Mouse (Mus musculus) megakaryocyte, embryonic 14.5 days (primary cell): ENCODE data around the gene Sucla2. TPM values are rescaled to one million over a fixed set of nuclear protein-coding genes. Genes with fewer than 3 reads are reported as not detected.
A peak's percentile ranks its signal among the peaks of the same experiment; 100 is the strongest.

Experiments
- H3K27me3 ChIP-seq: replicated peaks from 2 replicates; pipeline ENCODE3; 2012; ENCODE audit warnings: inconsistent platforms
- H3K36me3 ChIP-seq: replicated peaks from 2 replicates; pipeline ENCODE3; 2012; ENCODE audit warnings: low read length, inconsistent platforms, mixed read lengths
- H3K4me1 ChIP-seq: 2 replicates; pipeline ENCODE4 v1.6.1; 2012; ENCODE audit warnings: inconsistent platforms
- H3K4me3 ChIP-seq: replicated peaks from 2 replicates; pipeline ENCODE3; 2012; ENCODE audit warnings: moderate library complexity, mild to moderate bottlenecking, inconsistent platforms
- H3K9me3 ChIP-seq: 2 replicates; pipeline ENCODE4 v1.6.1; 2012; ENCODE audit warnings: inconsistent platforms
- FLI1 ChIP-seq: IDR thresholded peaks from 2 replicates; pipeline ENCODE4 v1.6.1; 2012; ENCODE audit warnings: low read length, inconsistent platforms, mixed read lengths
- GATA1 ChIP-seq: IDR thresholded peaks from 3 replicates; pipeline ENCODE4 v1.6.1; 2012; ENCODE audit warnings: mixed read lengths, low read length, inconsistent platforms, borderline replicate concordance
- polyA plus RNA-seq: library from polyadenylated mRNA; stranded (reverse); fragments of >175 nt; gene quantifications from 2 replicates; pipeline ENCODE4 v1.2.3, GENCODE M21; 2012; ENCODE audit warnings: low replicate concordance; ENCODE audit not compliant: insufficient read depth

Sucla2 gene
- 10.7 and 21.4 TPM in 2 replicates for polyA plus RNA-seq

- TF ChIP-seq GATA1, result no peak
- TF ChIP-seq FLI1, result no peak
- H3K4me3 ChIP-seq, result peak within 1 kb of the TSS; percentile 91
- H3K4me1 ChIP-seq, result peaks cover 21% of the 10 kb centered on the region
- no peaks in the 10 kb centered on the region for H3K27me3 ChIP-seq
- no peaks in the 10 kb centered on the region for H3K9me3 ChIP-seq
- no peaks in the 10 kb centered on the region for H3K36me3 ChIP-seq
Measured at GRCm38 (mm10) chr14:73524766-73525448, at the start of gene Sucla2. TSS of gene Sucla2 (plus strand) at chr14:73525319.

GRCm38 (mm10) chr14:73475506-73475905, 49.6 kb upstream of the Sucla2 start:
- no peaks in the 10 kb centered on the region for H3K9me3 ChIP-seq
- no peaks in the 10 kb centered on the region for H3K36me3 ChIP-seq
- no peaks in the 10 kb centered on the region for H3K27me3 ChIP-seq
- no peak overlapping the region for H3K4me3 ChIP-seq
- H3K4me1 ChIP-seq, result peaks cover 42% of the 10 kb centered on the region
- TF ChIP-seq GATA1, result no peak

GRCm38 (mm10) chr14:73476361-73476934, 48.7 kb upstream of the Sucla2 start:
- Histone ChIP-seq H3K36me3 (no peaks in the 10 kb centered on the region), H3K9me3 (no peaks in the 10 kb centered on the region), H3K4me1 (peaks cover 43% of the 10 kb centered on the region), H3K27me3 (no peaks in the 10 kb centered on the region), H3K4me3 (no peak overlapping the region)
- TF ChIP-seq GATA1, result no peak
- no peak for TF ChIP-seq FLI1

- peaks cover 49% of the 10 kb centered on the region for H3K4me1 ChIP-seq
- no peak overlapping the region for H3K4me3 ChIP-seq
- no peaks in the 10 kb centered on the region for H3K36me3 ChIP-seq
- no peaks in the 10 kb centered on the region for H3K27me3 ChIP-seq
- H3K9me3 ChIP-seq, result no peaks in the 10 kb centered on the region
- no peak for TF ChIP-seq FLI1
- no peak for TF ChIP-seq GATA1
Measured at GRCm38 (mm10) chr14:73477077-73477476, 48.0 kb upstream of the Sucla2 start.

GRCm38 (mm10) chr14:73478321-73478720, 46.8 kb upstream of the Sucla2 start:
- no peak overlapping the region for H3K4me3 ChIP-seq
- TF ChIP-seq FLI1 (no peak), GATA1 (no peak)
- H3K4me1 ChIP-seq, result peaks cover 42% of the 10 kb centered on the region
- no peaks in the 10 kb centered on the region for H3K27me3 ChIP-seq
- H3K36me3 ChIP-seq, result no peaks in the 10 kb centered on the region
- no peaks in the 10 kb centered on the region for H3K9me3 ChIP-seq

- TF ChIP-seq FLI1 (no peak), GATA1 (no peak)
- Histone ChIP-seq H3K27me3 (no peaks in the 10 kb centered on the region), H3K9me3 (no peaks in the 10 kb centered on the region), H3K36me3 (no peaks in the 10 kb centered on the region), H3K4me3 (no peak overlapping the region), H3K4me1 (peaks cover 41% of the 10 kb centered on the region)
Measured at GRCm38 (mm10) chr14:73479771-73480170, 45.3 kb upstream of the Sucla2 start.

- no peak overlapping the region for H3K4me3 ChIP-seq
- TF ChIP-seq FLI1 (no peak), GATA1 (no peak)
- no peaks in the 10 kb centered on the region for H3K36me3 ChIP-seq
Measured at GRCm38 (mm10) chr14:73483516-73484229, 41.4 kb upstream of the Sucla2 start.

GRCm38 (mm10) chr14:73484366-73485110, 40.6 kb upstream of the Sucla2 start:
- H3K36me3 ChIP-seq, result no peaks in the 10 kb centered on the region
- TF ChIP-seq FLI1 (no peak), GATA1 (no peak)
- peaks cover 54% of the 10 kb centered on the region for H3K4me1 ChIP-seq
- H3K9me3 ChIP-seq, result no peaks in the 10 kb centered on the region
- H3K4me3 ChIP-seq, result no peak overlapping the region
- no peaks in the 10 kb centered on the region for H3K27me3 ChIP-seq

More at GRCm38 (mm10) chr14:73483516-73484229, 41.4 kb upstream of the Sucla2 start:
- no peaks in the 10 kb centered on the region for H3K9me3 ChIP-seq
- peaks cover 53% of the 10 kb centered on the region for H3K4me1 ChIP-seq
- no peaks in the 10 kb centered on the region for H3K27me3 ChIP-seq

GRCm38 (mm10) chr14:73486641-73487040, 38.5 kb upstream of the Sucla2 start:
- H3K9me3 ChIP-seq, result peaks cover 11% of the 10 kb centered on the region
- TF ChIP-seq FLI1, result no peak
- no peak for TF ChIP-seq GATA1
- H3K27me3 ChIP-seq, result no peaks in the 10 kb centered on the region
- peaks cover 3% of the 10 kb centered on the region for H3K36me3 ChIP-seq
- H3K4me3 ChIP-seq, result no peak overlapping the region
- H3K4me1 ChIP-seq, result peaks cover 46% of the 10 kb centered on the region
